Mouse (Mus musculus) limb, embryonic 15.5 days (tissue): Measurements from ENCODE around the gene Higd1b. TPM values are rescaled to one million over a fixed set of nuclear protein-coding genes. Genes with fewer than 3 reads are reported as not detected.
A peak's percentile ranks its signal among the peaks of the same experiment; 100 is the strongest.

Source experiments
- ATAC-seq: fragments of 200-750 bp; cut with Nextera tagmentation; 2 replicates; pipeline ENCODE4 v1.8.0; 2017; ENCODE audit warnings: low read depth, moderate TSS enrichment; ENCODE audit not compliant: insufficient number of reproducible peaks, low FRiP score, low TSS enrichment
- H3K27ac ChIP-seq: fragments of 300-500 bp; sonication (generic); 2 replicates; pipeline ENCODE4 v1.5.1; 2015; ENCODE audit warnings: moderate library complexity, mild to moderate bottlenecking, inconsistent platforms
- H3K27me3 ChIP-seq: fragments of 300-500 bp; sonication (generic); 2 replicates; pipeline ENCODE4 v1.6.1; 2015; ENCODE audit warnings: inconsistent platforms
- H3K36me3 ChIP-seq: fragments of 300-500 bp; sonication (generic); 2 replicates; pipeline ENCODE4 v1.6.1; 2015; ENCODE audit warnings: inconsistent platforms
- H3K4me1 ChIP-seq: fragments of 300-500 bp; sonication (generic); 2 replicates; pipeline ENCODE4 v1.6.1; 2015; ENCODE audit warnings: inconsistent platforms
- H3K4me2 ChIP-seq: fragments of 300-500 bp; sonication (generic); 2 replicates; pipeline ENCODE4 v1.6.1; 2015; ENCODE audit warnings: mild to moderate bottlenecking, inconsistent platforms
- H3K4me3 ChIP-seq: fragments of 300-500 bp; sonication (generic); 2 replicates; pipeline ENCODE4 v1.5.1; 2015; ENCODE audit warnings: mild to moderate bottlenecking, inconsistent platforms
- H3K9ac ChIP-seq: fragments of 300-500 bp; sonication (generic); 2 replicates; pipeline ENCODE4 v1.6.1; 2015; ENCODE audit warnings: inconsistent platforms
- H3K9me3 ChIP-seq: fragments of 300-500 bp; sonication (generic); 2 replicates; pipeline ENCODE4 v1.6.1; 2016; ENCODE audit warnings: inconsistent platforms
- WGBS: fragments of 180-500 bp; shearing (Covaris S2); methylation state at CpG from one replicate; pipeline ENCODE4 v1.1.7; 2015; 5-methylcytosine and 5-hydroxymethylcytosine counted together
- polyA plus RNA-seq: library from polyadenylated mRNA; unstranded; fragments of >200 nt; fragmentation: Nextera tagmentation; extraction: Ambion mirVana; gene quantifications from 2 replicates; pipeline ENCODE4 v1.2.1, GENCODE M21; 2015

The Higd1b gene
- polyA plus RNA-seq: 0.84 and 1.6 TPM in 2 replicates

DNA sequence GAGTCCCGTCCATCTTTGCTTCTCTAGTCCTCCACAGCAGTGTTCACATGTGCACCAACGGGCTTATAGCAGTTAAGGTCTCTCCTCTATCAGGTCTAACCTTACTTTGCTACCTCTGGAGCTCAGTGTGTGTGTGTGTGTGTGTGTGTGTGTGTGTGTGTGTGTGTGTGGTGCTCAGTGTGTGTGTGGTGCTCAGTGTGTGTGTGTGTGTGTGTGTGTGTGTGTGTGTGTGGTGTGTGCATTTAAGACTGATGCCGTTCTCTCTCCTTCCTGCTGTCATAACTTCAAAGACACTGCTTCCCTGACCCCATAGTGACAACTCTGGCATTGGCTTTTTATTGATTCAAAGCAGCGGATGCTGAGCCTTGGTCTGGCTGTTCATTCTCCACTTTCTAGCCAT, at the start of gene Higd1b:
Gene Higd1b, plus strand, starts transcription at position 301 of the 400 bp plus-strand sequence.
- Histone ChIP-seq H3K4me3 (no peak within 1 kb of the TSS), H3K36me3 (peaks cover 41% of the 10 kb centered on the region)

DNA sequence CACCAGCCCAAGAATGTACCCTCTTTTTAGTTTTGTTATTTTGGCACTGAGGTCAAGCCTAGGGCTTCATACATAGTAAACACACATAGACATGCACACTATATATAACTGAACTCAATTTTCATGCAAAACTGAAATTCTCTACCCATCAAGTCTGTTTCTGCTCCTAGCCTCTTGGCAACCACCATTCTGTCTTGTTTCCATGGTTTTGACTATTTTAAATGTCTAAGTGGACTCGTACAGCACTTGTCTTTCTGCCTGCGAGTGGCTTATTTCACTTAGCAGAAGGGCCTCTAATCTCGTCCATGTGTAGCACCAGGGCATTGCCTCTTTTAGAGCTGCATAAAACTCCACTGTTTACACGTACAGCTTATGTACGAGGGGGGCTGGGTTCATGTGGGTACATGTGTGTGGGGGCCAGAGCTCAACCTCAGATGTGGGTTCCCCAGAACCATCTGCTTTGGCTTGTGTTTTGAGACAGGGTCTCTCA, 47.9 kb upstream of the Higd1b start:
- H3K9ac ChIP-seq: no peak overlapping the region
- no peak overlapping the region for H3K4me2 ChIP-seq
- 57% methylated on average over 5 of the region's 5 CpGs for WGBS
- no peaks in the 10 kb centered on the region for H3K27me3 ChIP-seq
- ATAC-seq: no peak
- no peaks in the 10 kb centered on the region for H3K36me3 ChIP-seq
- H3K9me3 ChIP-seq: no peaks in the 10 kb centered on the region
- no peak overlapping the region for H3K27ac ChIP-seq
- no peak overlapping the region for H3K4me3 ChIP-seq
- peaks cover 10% of the 10 kb centered on the region for H3K4me1 ChIP-seq

More for the DNA sequence above, at the start of gene Higd1b:
- 65% methylated on average over 4 of the region's 4 CpGs for WGBS
- no peaks in the 10 kb centered on the region for H3K27me3 ChIP-seq
- H3K4me2 ChIP-seq: no peak within 1 kb of the TSS
- no peak within 1 kb of the TSS for H3K27ac ChIP-seq
- no peak within 1 kb of the TSS for H3K9ac ChIP-seq
- ATAC-seq: no peak
- 0 out of 2 replicates have a peak, but pooled peaks cover 3% of the 10 kb centered on the region for H3K4me1 ChIP-seq
- H3K9me3 ChIP-seq: no peaks in the 10 kb centered on the region

DNA sequence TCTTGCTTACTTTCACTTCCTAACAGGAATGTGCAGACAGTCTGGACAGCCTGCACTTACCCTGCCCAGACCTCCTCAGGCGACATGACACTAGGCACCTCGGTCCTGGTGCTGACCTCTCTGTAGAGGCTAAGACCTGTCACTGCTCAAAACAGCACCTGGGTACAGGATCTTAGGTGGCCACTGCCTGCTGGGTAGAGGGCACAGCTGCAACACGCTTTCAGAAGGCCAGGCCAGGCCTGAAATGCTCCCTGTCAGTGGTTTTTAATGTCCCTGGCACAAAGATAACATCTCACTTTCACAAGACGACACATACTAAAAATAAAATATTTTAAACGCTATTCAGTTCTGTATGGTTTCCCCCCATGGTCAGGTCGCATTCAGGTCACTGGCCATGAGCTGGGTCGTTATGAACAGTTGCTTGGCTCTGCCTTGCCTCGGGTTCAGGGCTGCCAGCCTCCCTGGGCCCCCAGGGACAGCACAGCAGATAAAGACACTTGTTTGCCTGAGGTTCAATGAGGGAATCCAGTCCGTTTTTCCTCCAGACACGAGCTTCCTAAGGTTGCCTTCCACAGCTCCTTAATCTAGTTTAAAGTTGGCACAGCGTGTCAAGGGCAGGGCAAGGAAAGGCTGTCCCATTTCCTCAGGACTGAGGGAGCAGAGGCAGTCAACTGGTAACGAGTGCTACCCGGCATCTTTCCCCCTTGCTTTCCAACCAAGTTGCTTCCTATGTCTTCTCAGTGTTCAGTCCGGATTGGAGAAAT, 43.8 kb upstream of the Higd1b start:
- no peak for ATAC-seq
- no peak overlapping the region for H3K9ac ChIP-seq
- H3K27ac ChIP-seq: no peak overlapping the region
- H3K4me1 ChIP-seq: peaks cover 10% of the 10 kb centered on the region
- H3K36me3 ChIP-seq: peaks cover 13% of the 10 kb centered on the region; the same call in 1 of the 2 replicates
- WGBS: 51% methylated on average over 14 of the region's 14 CpGs
- no peaks in the 10 kb centered on the region for H3K9me3 ChIP-seq
- H3K27me3 ChIP-seq: no peaks in the 10 kb centered on the region
- no peak overlapping the region for H3K4me2 ChIP-seq
- no peak overlapping the region for H3K4me3 ChIP-seq

DNA sequence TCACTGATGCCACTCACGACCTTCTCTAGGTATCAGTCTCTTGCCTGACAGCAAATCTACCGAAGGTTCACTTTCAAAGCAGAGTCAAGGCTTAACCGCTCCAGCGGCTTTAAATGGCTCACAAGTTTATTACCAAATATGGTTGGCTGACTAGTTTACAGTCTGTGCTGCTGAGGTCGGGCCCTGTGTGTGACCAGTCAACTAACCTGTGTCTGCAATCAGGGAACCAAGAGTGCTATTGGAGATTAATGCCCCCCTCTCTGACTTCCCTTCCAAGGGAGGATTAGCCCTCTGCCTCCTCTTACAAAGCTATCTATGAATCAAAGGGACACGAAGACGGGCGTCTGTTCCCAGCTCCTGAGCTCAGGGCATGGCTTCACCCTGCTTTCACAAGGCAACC, 41.5 kb upstream of the Higd1b start:
- no peaks in the 10 kb centered on the region for H3K9me3 ChIP-seq
- ATAC-seq: no peak
- peaks cover 10% of the 10 kb centered on the region for H3K4me1 ChIP-seq
- H3K4me2 ChIP-seq: no peak overlapping the region
- H3K9ac ChIP-seq: no peak overlapping the region
- H3K27me3 ChIP-seq: no peaks in the 10 kb centered on the region
- 40% methylated on average over 8 of the region's 8 CpGs for WGBS
- no peak overlapping the region for H3K4me3 ChIP-seq
- H3K36me3 ChIP-seq: peaks cover 28% of the 10 kb centered on the region; the same call in 1 of the 2 replicates
- H3K27ac ChIP-seq: no peak overlapping the region

DNA sequence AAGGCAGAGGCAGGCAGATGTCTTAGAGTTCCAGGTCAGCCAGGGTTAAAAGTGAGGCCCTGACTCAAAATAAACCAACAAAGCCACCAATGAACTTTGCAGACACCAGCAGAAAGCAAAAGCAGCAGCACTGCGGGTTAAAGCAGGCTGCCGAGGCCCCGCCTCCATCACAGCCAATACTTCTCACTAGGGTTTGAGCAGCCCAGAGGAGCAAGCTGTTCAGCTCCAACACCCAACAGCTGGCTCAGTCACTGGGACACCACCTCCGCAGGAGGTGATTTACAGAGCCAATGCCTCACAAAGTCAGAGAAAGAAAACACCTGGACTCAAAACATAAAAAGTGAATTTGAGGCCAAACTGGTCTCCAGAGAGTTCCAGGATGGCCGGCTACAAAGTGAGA, 32.2 kb upstream of the Higd1b start:
- 81% methylated on average over 5 of the region's 5 CpGs for WGBS
- Histone ChIP-seq H3K4me2 (no peak overlapping the region), H3K27me3 (no peaks in the 10 kb centered on the region), H3K27ac (no peak overlapping the region), H3K9me3 (no peaks in the 10 kb centered on the region), H3K9ac (no peak overlapping the region), H3K4me3 (no peak overlapping the region), H3K4me1 (0 out of 2 replicates have a peak, but pooled peaks cover 3% of the 10 kb centered on the region), H3K36me3 (peaks cover 52% of the 10 kb centered on the region)
- ATAC-seq: no peak

DNA sequence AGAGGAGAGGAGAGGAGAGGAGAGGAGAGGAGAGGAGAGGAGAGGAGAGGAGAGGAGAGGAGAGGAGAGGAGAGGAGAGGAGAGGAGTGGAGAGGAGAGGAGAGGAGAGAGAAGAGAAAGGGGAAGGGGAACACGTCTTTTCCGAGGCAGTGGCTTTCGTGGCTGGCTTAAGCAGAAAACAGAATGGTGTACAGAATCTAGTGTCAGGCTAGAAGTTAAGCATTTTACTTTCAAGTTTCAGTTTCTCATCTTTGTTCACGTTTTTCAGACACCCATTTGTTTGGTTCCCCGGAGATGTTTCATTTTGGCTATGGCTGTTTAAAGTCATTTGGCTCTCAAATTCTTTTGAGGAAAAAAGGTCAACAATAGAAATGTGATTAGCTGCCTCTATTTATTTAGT, 27.4 kb upstream of the Higd1b start:
- 78% methylated on average over 5 of the region's 5 CpGs for WGBS
- Histone ChIP-seq H3K4me3 (no peak overlapping the region), H3K9ac (no peak overlapping the region), H3K9me3 (no peaks in the 10 kb centered on the region), H3K36me3 (peaks cover 14% of the 10 kb centered on the region), H3K4me1 (peaks cover 4% of the 10 kb centered on the region; the same call in 1 of the 2 replicates), H3K27ac (no peak overlapping the region), H3K4me2 (no peak overlapping the region), H3K27me3 (no peaks in the 10 kb centered on the region)
- no peak for ATAC-seq

DNA sequence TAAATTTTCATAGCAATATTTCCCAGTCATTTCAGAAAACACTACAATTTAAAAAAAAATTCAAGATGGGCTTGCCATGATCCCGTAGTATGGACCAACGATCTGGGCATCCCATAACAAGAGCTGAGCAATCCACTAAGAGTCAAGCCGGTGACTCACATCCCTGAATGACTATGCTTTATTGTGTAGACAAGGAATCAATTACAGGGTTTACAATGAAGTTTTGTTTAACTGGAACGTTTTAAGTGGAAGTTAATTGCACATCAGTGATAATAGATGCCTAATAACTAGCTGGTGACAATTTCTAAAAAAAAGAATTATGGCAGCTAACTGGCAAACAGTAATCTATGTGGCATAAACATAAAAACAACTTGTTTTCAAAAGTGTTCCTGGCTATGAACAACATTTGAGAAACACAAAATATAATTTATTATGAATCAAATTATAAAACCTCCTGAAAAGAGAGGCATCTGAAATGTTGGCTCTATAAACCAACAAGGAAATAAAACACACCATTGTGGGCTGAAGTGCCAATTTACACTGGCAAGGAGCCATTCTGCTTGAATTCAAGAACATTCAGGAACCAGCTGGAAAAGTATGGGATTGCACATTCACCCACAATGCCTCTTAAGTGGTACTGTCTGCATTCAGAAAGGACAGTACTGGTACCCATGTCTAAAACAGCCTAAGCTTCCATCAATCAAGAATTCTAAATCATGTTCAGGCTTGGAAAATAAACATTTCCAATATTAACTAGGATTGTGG, 24.7 kb upstream of the Higd1b start:
- Histone ChIP-seq H3K36me3 (no peaks in the 10 kb centered on the region), H3K9me3 (no peaks in the 10 kb centered on the region), H3K4me1 (peaks cover 11% of the 10 kb centered on the region), H3K27ac (no peak overlapping the region), H3K4me2 (no peak overlapping the region), H3K4me3 (no peak overlapping the region), H3K9ac (no peak overlapping the region), H3K27me3 (no peaks in the 10 kb centered on the region)
- WGBS: 45% methylated on average over 4 of the region's 4 CpGs
- ATAC-seq: no peak

DNA sequence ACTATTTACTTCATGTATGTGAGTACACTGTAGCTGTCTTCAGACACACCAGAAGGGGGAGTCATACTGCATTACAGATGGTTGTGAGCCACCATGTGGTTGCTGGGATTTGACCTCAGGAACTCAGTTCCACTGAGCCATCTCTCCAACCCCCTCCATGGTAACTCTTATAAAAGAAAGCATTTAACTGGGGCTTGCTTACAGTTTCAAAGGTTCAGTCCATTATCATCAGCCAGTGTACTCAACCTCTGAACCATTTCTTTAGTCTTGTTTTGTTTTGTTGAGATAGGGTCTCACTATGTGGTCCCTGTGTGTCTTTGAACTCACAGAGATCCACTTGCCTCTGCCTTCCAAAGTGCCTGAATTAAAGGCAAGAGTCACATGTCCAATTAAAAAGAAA, 20.8 kb upstream of the Higd1b start:
- H3K4me1 ChIP-seq: peaks cover 31% of the 10 kb centered on the region
- H3K27me3 ChIP-seq: no peaks in the 10 kb centered on the region
- no peak overlapping the region for H3K4me2 ChIP-seq
- no peak overlapping the region for H3K4me3 ChIP-seq
- H3K36me3 ChIP-seq: no peaks in the 10 kb centered on the region
- no peak for ATAC-seq
- H3K27ac ChIP-seq: no peak overlapping the region
- H3K9ac ChIP-seq: no peak overlapping the region
- no peaks in the 10 kb centered on the region for H3K9me3 ChIP-seq

DNA sequence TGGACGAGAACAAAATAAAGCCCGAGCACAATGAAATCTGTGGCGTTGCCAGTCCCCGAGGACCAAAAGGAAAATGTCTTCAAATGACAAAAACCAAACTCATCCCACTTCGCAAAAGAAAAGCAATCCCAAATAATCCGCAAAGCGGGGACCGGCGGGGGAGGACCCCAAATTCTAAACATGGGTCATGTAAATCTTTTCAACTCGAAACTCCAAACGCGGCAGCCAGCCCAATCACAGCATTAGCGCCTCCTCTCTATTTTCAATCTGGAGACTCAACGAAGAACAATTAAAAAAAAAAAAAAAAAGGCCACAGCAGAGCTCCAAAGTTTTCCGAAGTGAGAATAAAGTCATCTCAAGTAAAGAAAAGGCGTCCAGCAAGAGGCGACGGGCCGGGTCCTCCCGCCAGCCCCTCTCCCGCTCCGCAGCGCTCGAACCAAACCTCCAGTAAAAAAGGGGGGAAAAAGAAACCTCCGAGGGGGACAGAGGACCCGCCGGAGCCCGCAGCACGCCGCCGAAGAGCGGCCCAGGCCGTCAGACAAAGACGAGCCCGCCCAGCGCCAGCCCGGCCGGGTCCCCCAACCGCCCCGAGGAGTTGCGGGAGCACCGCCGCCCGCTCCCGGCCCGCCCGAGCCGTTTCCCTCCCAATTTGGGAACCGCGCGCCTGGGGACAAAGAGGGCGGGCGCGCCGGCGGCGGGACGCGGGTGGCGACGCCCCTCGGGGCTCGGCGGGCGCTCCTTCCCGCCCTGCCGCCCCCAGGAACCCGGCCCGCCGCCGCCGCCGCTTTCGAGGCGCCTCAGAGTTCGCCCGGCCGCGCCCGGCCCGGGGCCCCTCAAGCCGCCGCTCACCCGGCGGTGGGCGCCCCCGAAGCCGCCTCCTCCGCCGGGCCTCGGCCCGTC, 17.3 kb upstream of the Higd1b start:
- under 1% methylated on average over 78 of the region's 92 CpGs for WGBS
- Histone ChIP-seq H3K27ac (peak overlapping the region; percentile 99), H3K27me3 (no peaks in the 10 kb centered on the region), H3K4me2 (peak overlapping the region; percentile 87), H3K9ac (peak overlapping the region; percentile 92), H3K9me3 (no peaks in the 10 kb centered on the region), H3K4me1 (peaks cover 29% of the 10 kb centered on the region), H3K4me3 (peak overlapping the region; percentile 77), H3K36me3 (no peaks in the 10 kb centered on the region)
- peak; percentile 36; the same call in 1 of the 2 replicates for ATAC-seq

DNA sequence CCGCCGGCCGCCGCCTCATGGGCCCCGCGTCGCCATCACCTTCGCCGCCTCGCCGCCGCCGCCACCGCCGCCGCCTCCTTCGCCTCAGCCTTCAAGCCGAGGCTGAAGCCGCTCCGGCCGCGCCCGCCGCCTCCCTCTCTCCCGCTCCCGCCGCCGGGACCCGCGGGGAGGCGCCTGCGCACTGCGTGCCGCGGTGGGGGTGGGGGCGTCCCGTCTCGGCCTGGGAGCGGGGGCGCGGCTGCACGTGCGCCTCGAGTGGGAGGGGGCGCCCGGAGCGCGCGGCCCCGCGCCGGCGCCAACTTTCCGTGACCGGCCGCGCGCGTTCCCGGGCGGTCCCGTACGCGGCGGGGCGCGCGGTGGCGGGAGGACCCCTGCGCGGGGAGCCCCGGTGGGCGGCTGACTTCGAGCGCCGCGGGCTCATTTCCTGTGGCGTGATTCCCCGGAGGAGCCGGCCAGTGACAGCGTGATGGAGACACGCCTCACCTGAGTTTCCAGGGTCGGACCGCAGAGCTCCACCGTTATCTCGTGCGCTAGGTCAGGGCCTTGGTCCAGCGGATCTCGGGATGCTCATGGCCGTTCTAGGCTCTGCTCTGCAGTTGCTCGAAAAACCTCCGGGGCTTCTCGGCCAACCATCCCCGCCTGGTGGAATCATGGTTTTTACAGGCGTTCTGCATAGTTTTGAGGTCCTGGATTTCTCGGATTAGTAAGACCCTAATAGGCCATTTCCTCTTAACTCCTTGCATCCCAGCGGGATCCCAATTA, 16.4 kb upstream of the Higd1b start, which contains the start of gene Gjc1:
Gene Gjc1, minus strand, starts transcription at position 680 of the 762 bp plus-strand sequence.
- peak within 1 kb of the TSS; percentile 92 for H3K9ac ChIP-seq
- H3K36me3 ChIP-seq: no peaks in the 10 kb centered on the region
- peak within 1 kb of the TSS; percentile 77 for H3K4me3 ChIP-seq
- no peaks in the 10 kb centered on the region for H3K9me3 ChIP-seq
- H3K27me3 ChIP-seq: no peaks in the 10 kb centered on the region
- H3K4me1 ChIP-seq: peaks cover 25% of the 10 kb centered on the region
- peak; percentile 81 for ATAC-seq
- H3K27ac ChIP-seq: peak within 1 kb of the TSS; percentile 99
- WGBS: under 1% methylated on average over 55 of the region's 97 CpGs
- peak within 1 kb of the TSS; percentile 87 for H3K4me2 ChIP-seq
